Mouse (Mus musculus) retina, embryonic 14.5 days (tissue): ENCODE measurements around the gene Myoc.

Source experiments
- DNase-seq: peaks from one replicate; pipeline ENCODE4 v3.0.0-alpha.2; 2015; ENCODE audit warnings: low spot score

Myoc gene

DNA sequence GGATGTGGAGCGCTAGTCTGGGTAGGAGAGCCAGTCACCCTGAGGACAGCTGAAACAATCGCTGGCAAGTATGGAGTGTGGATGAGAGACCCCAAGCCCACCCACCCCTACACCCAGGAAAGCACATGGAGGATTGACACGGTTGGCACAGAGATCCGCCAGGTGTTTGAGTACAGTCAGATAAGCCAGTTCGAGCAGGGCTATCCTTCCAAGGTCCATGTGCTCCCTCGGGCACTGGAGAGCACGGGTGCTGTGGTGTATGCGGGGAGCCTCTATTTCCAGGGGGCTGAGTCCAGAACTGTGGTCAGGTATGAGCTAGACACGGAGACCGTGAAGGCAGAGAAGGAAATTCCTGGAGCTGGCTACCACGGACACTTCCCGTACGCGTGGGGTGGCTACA is 9.5 kb downstream of the Myoc start:
- no peak for DNase-seq

GRCm38 (mm10) chr1:162658119-162658518 is 19.2 kb downstream of the Myoc start, which contains the start of gene Myocos:
Gene Myocos (minus strand): TSS chr1:162658219.
- DNase-seq = no peak

DNA sequence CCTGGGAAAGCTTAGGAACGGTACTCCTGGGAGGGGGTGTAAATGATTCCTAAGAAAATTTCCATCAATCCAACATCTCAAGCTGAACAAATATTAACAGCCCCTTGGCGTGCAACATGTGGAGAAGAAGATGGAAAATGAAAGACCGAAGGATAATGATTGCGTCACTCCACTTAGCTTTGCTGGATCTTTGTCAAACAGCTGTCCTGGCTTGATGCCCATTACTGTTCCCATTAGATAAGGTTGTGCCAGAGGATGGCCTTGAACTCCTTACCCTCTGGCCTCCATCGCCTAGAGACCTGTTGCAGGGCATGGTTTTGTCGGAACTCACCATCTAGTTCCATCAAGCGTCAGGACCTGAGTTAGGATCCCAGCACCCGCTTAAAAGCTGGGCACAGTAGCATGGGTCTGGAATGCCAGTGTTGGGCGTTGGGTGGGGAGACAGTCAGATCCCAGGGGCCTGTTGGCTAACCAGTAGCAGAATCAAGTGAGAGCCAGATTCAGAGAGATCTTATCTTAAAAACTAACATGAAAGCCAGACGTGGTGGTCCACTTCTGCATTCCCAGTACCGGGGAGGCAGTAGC is 21.4 kb downstream of the Myoc start:
- DNase-seq = no peak

DNA sequence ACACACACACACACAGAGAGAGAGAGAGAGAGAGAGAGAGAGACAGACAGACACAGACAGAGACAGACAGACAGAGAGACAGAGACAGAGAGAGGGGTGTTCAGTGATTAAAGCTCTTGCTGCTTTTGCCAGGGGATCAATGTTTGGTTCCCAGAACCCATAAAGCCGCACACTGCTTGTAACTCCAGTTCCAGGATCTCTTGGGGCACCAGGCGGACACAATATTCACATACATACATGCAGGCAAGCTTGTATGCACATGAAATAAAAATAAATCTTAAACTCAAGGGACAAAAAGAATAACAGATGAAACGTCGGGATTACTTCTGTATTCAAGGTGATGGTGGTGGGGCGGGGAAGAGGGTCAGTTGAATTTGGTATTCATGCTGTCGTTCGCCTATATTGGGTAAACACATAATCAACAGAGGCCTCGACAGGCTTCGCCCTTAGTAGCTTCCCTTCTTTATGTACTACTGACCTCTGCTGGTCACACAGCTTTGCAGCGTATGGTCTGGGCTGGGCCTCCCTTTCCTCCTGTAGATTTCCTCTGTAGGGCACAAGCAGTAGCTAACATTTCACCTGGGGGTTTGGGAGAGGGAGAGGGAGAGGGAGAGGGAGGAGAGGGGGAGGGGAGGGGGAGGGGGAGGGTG is 26.0 kb downstream of the Myoc start:
- DNase-seq = peak; percentile 91

- peak; percentile 63 for DNase-seq
These were observed 26.7 kb downstream of the Myoc start for GRCm38 (mm10) chr1:162665486-162666174.

DNA sequence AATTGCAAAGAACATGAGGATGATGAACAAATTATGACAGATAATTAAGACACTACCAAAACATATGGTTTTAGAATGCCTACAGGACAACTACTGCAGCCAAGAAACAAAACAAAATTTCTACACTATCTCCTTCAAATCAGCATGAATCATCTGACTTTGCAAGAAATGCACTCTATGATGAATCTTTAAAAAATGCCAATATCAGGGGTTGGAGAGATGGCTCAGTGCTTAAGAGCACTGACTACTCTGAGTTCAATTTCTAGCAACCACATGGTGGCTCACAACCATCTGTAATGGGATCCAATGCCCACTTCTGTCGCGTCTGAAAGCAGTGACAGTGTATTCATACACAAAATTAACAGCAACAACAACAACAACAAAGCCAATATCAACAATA is 54.8 kb downstream of the Myoc start:
- no peak for DNase-seq

GRCm38 (mm10) chr1:162697866-162698265 is 58.9 kb downstream of the Myoc start:
- DNase-seq = no peak
